Mouse (Mus musculus) neural tube, embryonic 13.5 days (tissue): ENCODE results near the gene Mettl1. TPM values are rescaled to one million over a fixed set of nuclear protein-coding genes. Genes with fewer than 3 reads are reported as not detected.
A peak's percentile ranks its signal among the peaks of the same experiment; 100 is the strongest.

ENCODE experiments used
- microRNA counts: library from miRNA; unstranded; fragments of <30 nt; microRNA quantifications from one replicate; lab custom pipeline; 2016
- microRNA-seq: library from miRNA; unstranded; fragments of <30 nt; microRNA quantifications from one replicate; pipeline ENCODE4, GENCODE M21; 2016
- polyA plus RNA-seq: library from polyadenylated mRNA; unstranded; fragments of >200 nt; fragmentation: Nextera tagmentation; extraction: Ambion mirVana; gene quantifications from 2 replicates; pipeline ENCODE4 v1.2.1, GENCODE M21; 2015

Gene Mettl1
- polyA plus RNA-seq, 1 experiment from 2014 or later = 22.5 TPM

MicroRNAs within 50 kb of the gene (microRNA counts, 519-probe panel; counts per million panel counts)
- microRNA mmu-miR-26a (lab: Ali Mortazavi, UCI) (3,356 counts per million, percentile 45 among the panel's probes with 10 or more counts), microRNA mmu-miR-546 (lab: Ali Mortazavi, UCI) (not detected)

Small RNA genes lying within 50 kb of the gene (microRNA-seq; reads per million reads assigned to microRNA genes)
- gene Mir26a-2 (15.3 reads per million, percentile 31 among the genes with 10 or more reads in this experiment), gene Mir546 (not detected)

Other genes starting within 250 kb of the Mettl1 start
- gene Atp23, start 140.1 kb upstream of the Mettl1 start, polyA plus RNA-seq = 10.5 and 12.0 TPM in 2 replicates
- 21.9 and 26.9 TPM in 2 replicates for gene Ctdsp2, start 62.7 kb upstream of the Mettl1 start, polyA plus RNA-seq
- gene Avil, start 40.7 kb upstream of the Mettl1 start, polyA plus RNA-seq = 23.0 and 36.0 TPM in 2 replicates
- gene Tsfm, start 10.6 kb upstream of the Mettl1 start, polyA plus RNA-seq = 53.3 and 65.1 TPM in 2 replicates
- gene Eef1akmt3, start 99 bp downstream of the Mettl1 start, polyA plus RNA-seq = 0.20 and 0.25 TPM in 2 replicates
- 0.12 and 0.28 TPM in 2 replicates for gene Cyp27b1, start 6.8 kb downstream of the Mettl1 start, polyA plus RNA-seq
- gene March9, start 18.8 kb downstream of the Mettl1 start, polyA plus RNA-seq = 5.4 and 6.3 TPM in 2 replicates
- 1,139 and 1,291 TPM in 2 replicates for gene Cdk4, start 22.1 kb downstream of the Mettl1 start, polyA plus RNA-seq
- gene Tspan31, start 28.9 kb downstream of the Mettl1 start, polyA plus RNA-seq = 125 and 136 TPM in 2 replicates
- gene Agap2, start 33.9 kb downstream of the Mettl1 start, polyA plus RNA-seq = 1.9 and 2.3 TPM in 2 replicates
- 146 and 151 TPM in 2 replicates for gene Os9, start 79.7 kb downstream of the Mettl1 start, polyA plus RNA-seq
- 45.0 and 45.1 TPM in 2 replicates for gene B4galnt1, start 123.8 kb downstream of the Mettl1 start, polyA plus RNA-seq
- gene Slc26a10, start 139.2 kb downstream of the Mettl1 start, polyA plus RNA-seq = 0.83 and 0.93 TPM in 2 replicates
- gene Arhgef25, start 148.7 kb downstream of the Mettl1 start, polyA plus RNA-seq = 38.1 and 42.0 TPM in 2 replicates
- gene Dtx3, start 154.3 kb downstream of the Mettl1 start, polyA plus RNA-seq = 188 and 221 TPM in 2 replicates
- gene Pip4k2c, start 170.2 kb downstream of the Mettl1 start, polyA plus RNA-seq = 20.2 and 20.7 TPM in 2 replicates
- 102 and 104 TPM in 2 replicates for gene Kif5a, start 221.9 kb downstream of the Mettl1 start, polyA plus RNA-seq
- gene Dctn2, start 225.0 kb downstream of the Mettl1 start, polyA plus RNA-seq = 285 and 322 TPM in 2 replicates
- 14.5 and 16.7 TPM in 2 replicates for gene Mbd6, start 247.6 kb downstream of the Mettl1 start, polyA plus RNA-seq